Mouse (Mus musculus) left cerebral cortex, postnatal 4 days (tissue): ENCODE measurements around the gene Ccnc. TPM values are rescaled to one million over a fixed set of nuclear protein-coding genes. Genes with fewer than 3 reads are reported as not detected.

ENCODE experiments used
- DNase-seq: peaks from one replicate; pipeline ENCODE4 v3.0.0-alpha.2; 2022
- intact Hi-C: fragments of 180-260 bp; cut with DNase I; formaldehyde crosslinking; loops from one replicate; pipeline ENCODE4 v1.15.1; 2025
- total RNA-seq, 2 experiments: library from RNA; stranded (reverse); gene quantifications; 2 replicates each; pipeline ENCODE4 v1.2.3; 2021

Gene Ccnc
- 10 to 100 TPM; 39.0 to 41.9 TPM for total RNA-seq

- peak; percentile 93 for DNase-seq
- intact Hi-C loops = loop anchor here (10.0 kb wide), 1 partner anchor 293 kb away; no protein-coding TSS in a partner anchor
Observed at GRCm38 (mm10) chr4:21727615-21728165, at the start of gene Ccnc. Ccnc (plus strand) TSS chr4:21727701.

GRCm38 (mm10) chr4:21678101-21678974 lies 49.2 kb upstream of the Ccnc start:
- intact Hi-C loops = no loop called here
- DNase-seq = no peak

- intact Hi-C loops = no loop called here
- peak; percentile 52 for DNase-seq
Observed at GRCm38 (mm10) chr4:21678975-21679623, 48.4 kb upstream of the Ccnc start.

- no peak for DNase-seq
- intact Hi-C loops = loop anchor here (10.0 kb wide), 1 partner anchor 145 kb away; no protein-coding TSS in a partner anchor
Observed at GRCm38 (mm10) chr4:21679624-21680480, 47.6 kb upstream of the Ccnc start.

GRCm38 (mm10) chr4:21680971-21681370 lies 46.5 kb upstream of the Ccnc start:
- no peak for DNase-seq
- intact Hi-C loops = loop anchor here (10.0 kb wide), 1 partner anchor 146 kb away; no protein-coding TSS in a partner anchor

- intact Hi-C loops = loop anchor here (10.0 kb wide), 1 partner anchor 148 kb away; no protein-coding TSS in a partner anchor
- no peak for DNase-seq
Observed at GRCm38 (mm10) chr4:21682421-21683150, 44.9 kb upstream of the Ccnc start.

GRCm38 (mm10) chr4:21684341-21684970 lies 43.0 kb upstream of the Ccnc start:
- DNase-seq = no peak
- intact Hi-C loops = loop anchor here (10.0 kb wide), 1 partner anchor 150 kb away; no protein-coding TSS in a partner anchor

GRCm38 (mm10) chr4:21685595-21686091 lies 41.9 kb upstream of the Ccnc start, which contains the start of gene Prdm13:
Prdm13 (minus strand) TSS chr4:21685963.
- DNase-seq = peak; percentile 41
- intact Hi-C loops = loop anchor here (10.0 kb wide), 1 partner anchor 151 kb away; no protein-coding TSS in a partner anchor

GRCm38 (mm10) chr4:21686416-21686815 lies 41.1 kb upstream of the Ccnc start:
- intact Hi-C loops = loop anchor here (10.0 kb wide), 1 partner anchor 152 kb away; no protein-coding TSS in a partner anchor
- DNase-seq = no peak

GRCm38 (mm10) chr4:21686934-21687333 lies 40.6 kb upstream of the Ccnc start:
- intact Hi-C loops = loop anchor here (10.0 kb wide), 1 partner anchor 152 kb away; no protein-coding TSS in a partner anchor
- DNase-seq = peak; percentile 45

GRCm38 (mm10) chr4:21687783-21688702 lies 39.5 kb upstream of the Ccnc start:
- peak; percentile 33 for DNase-seq
- intact Hi-C loops = loop anchor here (10.0 kb wide), 1 partner anchor 153 kb away; no protein-coding TSS in a partner anchor

GRCm38 (mm10) chr4:21688703-21689200 lies 38.7 kb upstream of the Ccnc start:
- peak; percentile 70 for DNase-seq
- intact Hi-C loops = loop anchor here (10.0 kb wide), 1 partner anchor 154 kb away; no protein-coding TSS in a partner anchor

GRCm38 (mm10) chr4:21689492-21689941 lies 38.0 kb upstream of the Ccnc start:
- intact Hi-C loops = loop anchor here (10.0 kb wide), 1 partner anchor 155 kb away; no protein-coding TSS in a partner anchor
- no peak for DNase-seq

GRCm38 (mm10) chr4:21690221-21690620 lies 37.3 kb upstream of the Ccnc start:
- intact Hi-C loops = no loop called here
- no peak for DNase-seq

- DNase-seq = peak; percentile 75
Observed at GRCm38 (mm10) chr4:21695638-21696254, 31.8 kb upstream of the Ccnc start.

GRCm38 (mm10) chr4:21705046-21705445 lies 22.5 kb upstream of the Ccnc start:
- no peak for DNase-seq
- intact Hi-C loops = no loop called here

More at GRCm38 (mm10) chr4:21695638-21696254, 31.8 kb upstream of the Ccnc start:
- intact Hi-C loops = no loop called here
